Mouse (Mus musculus) lung, postnatal 10 days (tissue): ENCODE results near the gene 1700092M07Rik.

Experiments used
- DNase-seq: peaks from one replicate; pipeline ENCODE4 v3.0.0; 2021

The 1700092M07Rik gene

GRCm38 (mm10) chr19:8745382-8745781, 4.9 kb downstream of the 1700092M07Rik start:
- DNase-seq: no peak

GRCm38 (mm10) chr19:8747368-8747767, 6.8 kb downstream of the 1700092M07Rik start:
- peak; percentile 26 for DNase-seq

DNA sequence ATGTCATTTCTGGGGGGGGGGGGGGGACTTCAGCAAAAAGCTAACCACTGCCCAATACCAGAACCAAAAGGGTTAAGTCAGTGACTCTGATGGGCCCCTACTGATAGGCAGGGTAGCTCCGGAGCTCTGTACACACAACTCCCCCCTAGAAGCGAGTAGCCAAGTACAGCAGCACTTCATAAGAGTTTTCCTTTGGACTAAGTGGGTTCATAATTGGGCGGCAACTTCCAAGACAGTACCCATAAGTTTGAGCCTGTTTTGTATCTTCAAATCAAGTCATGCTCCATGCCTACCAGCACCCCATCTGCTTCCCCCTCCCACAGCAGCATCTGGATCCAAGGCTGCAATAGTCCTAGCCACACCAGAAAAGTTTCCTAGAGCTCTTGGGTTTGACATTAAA, 15.1 kb downstream of the 1700092M07Rik start:
- DNase-seq: no peak

GRCm38 (mm10) chr19:8756635-8757387, 16.3 kb downstream of the 1700092M07Rik start, which contains the start of gene Nxf1:
Gene Nxf1 (plus strand): TSS chr19:8757073.
- DNase-seq: peak; percentile 94

DNA sequence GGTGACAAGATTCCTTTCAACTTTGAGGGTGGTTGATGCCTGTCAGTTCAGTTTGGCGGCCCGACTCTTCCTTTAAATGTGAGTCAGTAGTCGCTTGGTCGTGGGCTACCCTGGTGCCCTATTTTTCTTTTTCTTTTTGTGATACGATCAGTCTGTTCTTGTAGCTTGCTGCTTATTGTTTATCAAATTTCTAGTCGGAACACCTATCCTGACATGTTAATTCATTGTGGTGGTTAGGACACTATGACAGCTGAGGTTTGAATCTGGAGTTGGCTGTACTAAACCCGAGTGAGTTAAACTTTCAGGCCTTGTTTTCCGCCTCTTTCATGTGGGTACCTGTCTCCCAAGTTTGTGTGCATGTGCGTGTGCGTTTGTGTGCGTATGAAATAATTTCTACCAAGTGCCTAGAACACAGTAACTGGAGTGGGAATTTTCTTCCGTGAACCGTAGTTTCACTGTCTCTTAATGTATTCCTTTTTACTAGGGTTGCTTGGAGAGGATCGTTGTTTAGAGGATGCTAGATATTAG, 17.0 kb downstream of the 1700092M07Rik start:
- no peak for DNase-seq

DNA sequence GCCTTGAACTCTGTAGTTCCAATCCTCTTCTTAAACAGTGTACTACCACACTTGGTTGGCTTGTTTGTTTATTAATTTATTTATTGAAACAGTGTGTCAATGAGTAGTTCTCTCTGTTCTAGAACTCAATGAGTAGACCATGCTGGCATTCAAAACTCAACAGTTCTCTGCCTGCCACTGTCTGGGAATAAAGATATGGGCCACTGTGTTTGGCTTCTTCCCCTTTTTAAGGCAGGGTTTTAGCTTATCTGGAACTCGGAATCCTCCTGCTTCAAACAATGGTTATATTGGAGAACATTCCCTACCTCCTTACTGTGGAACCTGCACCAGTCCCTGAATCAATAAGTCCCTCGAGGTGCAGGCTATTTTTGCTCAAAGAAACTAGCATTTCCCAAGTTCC, 18.4 kb downstream of the 1700092M07Rik start:
- DNase-seq: no peak

- no peak for DNase-seq
These were observed 20.2 kb downstream of the 1700092M07Rik start for GRCm38 (mm10) chr19:8760757-8761156.

DNA sequence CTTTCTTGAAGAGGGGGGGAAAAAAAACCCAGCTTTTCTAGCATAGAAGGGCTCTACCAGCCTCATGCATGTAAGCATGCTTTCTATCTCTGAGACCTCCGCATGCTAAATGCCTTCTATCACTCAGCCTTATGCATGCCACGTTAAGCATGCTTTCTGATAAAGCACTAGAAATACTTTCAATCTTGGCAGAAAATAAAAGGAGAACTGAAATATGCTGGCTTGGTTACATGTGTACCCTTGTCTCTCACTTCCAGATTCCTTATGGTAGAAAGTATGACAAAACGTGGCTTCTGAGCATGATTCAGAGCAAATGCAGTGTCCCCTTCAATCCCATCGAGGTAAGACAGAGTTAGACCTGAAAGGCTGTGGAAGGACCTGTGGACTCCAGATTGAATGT, 22.8 kb downstream of the 1700092M07Rik start:
- DNase-seq: no peak

DNA sequence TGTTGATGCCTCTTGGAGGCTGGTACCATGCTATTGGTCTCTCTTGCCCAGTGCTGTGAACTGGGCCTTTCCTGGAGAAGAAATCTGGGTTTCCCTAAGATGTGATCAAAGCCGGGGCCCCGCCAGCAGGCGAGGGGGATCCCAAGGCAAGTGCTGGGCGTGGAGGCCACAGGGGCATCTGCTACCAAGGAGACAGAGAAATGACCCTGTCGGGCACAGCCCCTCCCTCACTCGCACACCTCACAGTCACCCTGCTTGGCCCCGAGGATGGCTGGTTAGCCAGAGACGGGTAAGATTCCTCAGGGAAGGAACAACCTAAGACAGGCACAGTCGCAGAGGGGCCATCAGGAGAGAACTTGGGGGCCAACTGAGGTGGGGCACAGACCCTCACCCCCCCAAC, 25.0 kb downstream of the 1700092M07Rik start:
- no peak for DNase-seq

- DNase-seq: peak; percentile 89
These were observed 30.2 kb downstream of the 1700092M07Rik start, which contains the start of gene Tmem223 for GRCm38 (mm10) chr19:8770567-8771270. Gene Tmem223 (plus strand): TSS chr19:8770996.

DNA sequence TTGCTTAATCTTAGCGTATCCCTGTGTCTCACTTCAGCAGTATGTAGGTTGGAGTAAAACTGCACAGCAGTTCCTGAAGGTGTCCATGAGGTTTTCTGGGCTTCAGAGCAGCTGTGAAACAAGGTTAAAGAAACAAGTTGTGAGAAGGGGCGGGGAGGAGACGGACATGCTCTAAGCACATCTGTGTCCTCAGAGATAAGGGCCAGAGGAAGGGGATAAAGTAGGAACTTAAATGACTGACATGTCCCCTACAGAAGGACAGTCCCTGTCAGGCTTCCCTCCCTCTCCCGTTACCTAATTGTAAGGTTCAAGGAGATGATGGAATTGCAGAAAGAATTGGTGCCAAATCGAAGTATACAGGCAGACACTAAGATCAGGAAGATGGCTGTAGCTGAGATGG, 32.5 kb downstream of the 1700092M07Rik start:
- no peak for DNase-seq

GRCm38 (mm10) chr19:8773409-8773808, 32.9 kb downstream of the 1700092M07Rik start:
- no peak for DNase-seq

GRCm38 (mm10) chr19:8774086-8774835, 33.7 kb downstream of the 1700092M07Rik start, which contains the start of gene Tmem179b:
Gene Tmem179b (minus strand): TSS chr19:8774467.
- DNase-seq: peak; percentile 98

GRCm38 (mm10) chr19:8774951-8775421, 34.5 kb downstream of the 1700092M07Rik start:
- DNase-seq: no peak

GRCm38 (mm10) chr19:8786008-8786781, 45.7 kb downstream of the 1700092M07Rik start, which contains the start of gene Taf6l:
Gene Taf6l (minus strand): TSS chr19:8786417.
- peak; percentile 96 for DNase-seq

DNA sequence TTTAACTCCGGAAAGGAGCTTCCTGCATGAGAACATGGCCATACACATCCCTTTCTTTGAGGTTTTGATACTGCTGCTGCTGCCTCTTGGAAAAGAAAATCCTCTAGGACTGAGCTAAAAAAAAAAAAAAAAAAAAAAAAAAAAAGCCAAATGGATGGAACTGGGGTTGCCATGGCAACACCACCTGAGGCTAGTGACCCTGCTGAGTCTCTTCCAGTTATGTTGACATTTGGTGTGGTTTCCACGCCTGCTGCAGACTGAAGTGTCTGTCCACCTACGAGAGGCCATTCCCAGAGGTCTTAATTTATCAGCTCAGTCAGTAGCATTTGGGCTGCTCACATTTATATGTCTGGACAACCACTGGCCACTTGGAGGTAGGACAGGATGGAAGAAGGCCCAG, 48.0 kb downstream of the 1700092M07Rik start:
- no peak for DNase-seq

GRCm38 (mm10) chr19:8789171-8789570, 48.7 kb downstream of the 1700092M07Rik start:
- DNase-seq: no peak

- no peak for DNase-seq
These were observed 49.7 kb downstream of the 1700092M07Rik start for GRCm38 (mm10) chr19:8790171-8790570.
